Mouse (Mus musculus) kidney, adult 11 months (tissue): Measurements from ENCODE around the gene Arl6ip1.

Source experiments
- DNase-seq: peaks from one replicate; pipeline ENCODE4 v3.0.0; 2022

Gene Arl6ip1

DNA sequence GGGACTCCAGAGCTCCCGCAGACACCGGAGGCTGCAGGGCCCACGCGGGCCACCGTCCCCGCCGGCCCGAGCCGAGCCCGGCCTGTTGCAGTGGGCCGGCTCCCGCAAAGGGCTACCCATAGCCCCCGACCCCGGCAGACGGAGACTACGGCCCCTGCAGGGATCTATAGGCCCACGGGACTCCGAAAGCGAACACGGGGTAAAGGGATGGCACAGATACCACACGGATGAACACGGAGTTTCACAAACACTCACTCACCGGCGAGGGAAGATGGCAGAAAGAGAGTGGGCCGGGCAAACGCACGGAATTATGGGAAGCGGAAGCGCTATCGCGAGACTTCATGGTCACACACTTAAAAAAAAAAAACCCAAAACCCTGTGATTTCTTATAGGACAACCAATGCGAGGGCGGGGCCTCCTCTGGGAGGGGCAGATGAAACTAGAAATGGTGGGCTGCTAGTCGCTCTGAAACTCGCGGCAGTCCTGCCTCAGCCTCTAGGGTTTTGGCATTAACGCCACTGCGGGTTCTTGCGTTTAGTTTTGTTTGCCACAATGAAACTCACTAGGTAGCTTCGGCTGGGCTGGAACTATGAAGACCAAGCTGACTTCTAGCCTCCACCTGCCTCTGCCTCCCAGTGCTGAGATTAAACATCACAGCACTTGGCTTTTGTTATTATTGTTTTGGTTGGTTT is 13.4 kb downstream of the Arl6ip1 start, which contains the start of gene Rps15a:
Gene Rps15a (minus strand): TSS at position 312 of the 692 bp plus-strand sequence.
- DNase-seq, result peak; percentile 93

DNA sequence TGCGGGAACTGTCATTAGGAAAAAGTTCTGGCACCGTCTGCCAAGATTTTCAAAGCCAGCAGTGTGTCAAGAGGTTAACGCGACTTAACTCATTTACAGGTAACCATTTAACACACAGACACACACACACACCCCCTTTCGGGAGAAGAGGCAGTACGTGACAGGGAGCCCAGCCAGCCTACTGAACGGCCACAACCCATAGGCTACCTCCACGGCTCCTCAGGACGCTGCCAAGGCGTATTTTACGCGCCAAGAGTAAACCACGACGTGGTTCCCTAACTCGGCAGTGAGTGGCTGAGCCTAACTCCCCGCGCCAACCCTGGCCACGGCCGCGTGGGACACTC is 14.0 kb downstream of the Arl6ip1 start:
- no peak for DNase-seq

DNA sequence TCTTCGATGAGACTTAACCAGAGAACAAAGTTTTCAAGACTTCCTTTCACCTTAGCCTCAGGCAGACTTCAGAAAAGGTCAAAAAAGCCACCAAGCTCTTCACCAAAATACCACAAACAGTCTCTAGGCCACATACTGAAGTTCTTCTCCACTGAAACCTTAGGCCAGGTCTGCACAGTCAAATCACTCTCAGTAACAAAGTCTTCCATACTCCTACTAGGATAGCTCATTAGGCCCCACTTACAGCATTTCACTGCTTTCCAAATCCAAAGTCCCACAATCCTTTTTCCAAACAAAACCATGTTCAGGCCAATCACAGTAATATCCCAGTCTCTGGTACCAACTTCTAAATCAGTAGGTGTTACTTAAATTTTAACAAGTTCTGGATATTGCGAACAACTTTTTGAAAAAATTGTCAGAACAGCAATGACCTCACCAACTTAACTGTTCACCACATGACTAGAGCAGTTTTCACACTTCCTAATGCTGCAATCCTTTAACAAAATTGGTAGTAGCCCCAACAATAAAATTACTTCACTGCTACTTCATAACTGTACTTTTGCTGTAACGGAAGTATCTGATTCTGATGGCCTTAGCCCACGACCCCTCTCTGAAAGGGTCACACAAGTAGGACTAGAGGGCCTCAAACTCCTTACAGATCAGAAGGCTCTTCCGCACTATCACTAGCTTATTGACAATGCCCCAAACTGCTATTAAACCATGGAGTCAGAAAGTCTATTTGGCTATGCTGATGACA is 15.7 kb downstream of the Arl6ip1 start:
- no peak for DNase-seq

DNA sequence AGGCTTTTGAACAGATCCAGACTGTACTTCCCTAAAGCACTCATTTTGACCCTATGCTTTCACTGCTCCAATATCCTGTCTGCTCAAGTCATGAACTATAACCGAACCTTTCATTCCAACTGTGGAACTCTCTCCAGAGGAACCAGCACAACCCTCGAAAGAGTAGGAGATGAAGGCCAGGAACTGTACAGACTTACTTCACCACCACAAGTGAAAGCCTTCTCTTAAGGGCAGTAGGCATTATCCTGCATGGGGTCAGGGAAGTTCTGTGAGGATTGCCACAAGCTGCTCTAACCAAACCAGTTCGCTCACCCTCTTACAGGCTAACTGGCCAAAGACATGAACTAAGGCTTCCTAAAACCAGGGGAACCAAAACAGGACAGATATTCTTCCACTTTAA is 18.3 kb downstream of the Arl6ip1 start:
- DNase-seq, result no peak

DNA sequence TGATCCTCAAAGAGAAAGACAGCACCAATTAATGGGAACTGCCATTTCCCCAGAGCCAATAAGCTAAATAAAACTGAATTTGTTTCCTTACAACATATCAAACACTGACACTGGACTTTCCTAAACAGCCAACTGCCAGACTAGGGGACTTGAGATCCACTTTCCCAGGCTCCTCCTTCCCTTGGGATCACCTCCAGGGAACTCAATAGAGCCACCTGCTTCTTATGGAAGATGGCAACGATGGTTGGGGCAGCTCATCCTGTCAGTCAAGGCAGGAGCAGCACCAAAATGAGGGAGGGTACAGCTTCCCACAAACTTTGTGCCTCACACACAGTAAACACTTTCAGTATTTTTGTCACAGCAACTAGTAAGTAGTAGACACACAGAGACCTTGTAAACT is 21.8 kb downstream of the Arl6ip1 start:
- DNase-seq, result no peak

DNA sequence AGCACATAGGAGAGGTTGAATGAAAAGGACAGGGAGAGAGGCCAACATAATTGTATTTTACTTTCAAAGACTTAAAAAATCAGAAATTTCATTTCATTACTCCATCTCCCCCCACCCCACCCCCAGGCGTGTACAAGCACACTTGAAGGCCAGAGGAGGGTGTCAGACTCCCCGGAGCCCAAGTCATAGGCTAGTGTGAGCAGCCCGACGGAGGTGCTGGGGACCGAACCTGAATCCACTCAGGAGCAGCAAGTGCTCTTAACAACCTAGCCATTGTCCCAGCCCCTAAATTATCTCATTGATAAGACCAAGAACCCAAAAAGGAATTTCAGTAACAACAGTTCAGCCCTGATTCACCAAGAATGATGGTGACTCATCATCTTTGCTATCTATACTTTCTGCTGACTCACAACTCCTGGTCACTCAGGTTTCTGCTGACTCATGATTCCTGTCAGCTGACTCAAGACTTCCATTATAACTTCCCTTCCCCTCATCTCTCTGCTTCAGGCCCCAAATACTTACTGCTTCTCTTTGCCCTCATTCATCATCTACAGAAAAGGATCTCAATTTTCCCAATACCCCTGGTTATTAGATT is 24.9 kb downstream of the Arl6ip1 start:
- DNase-seq, result no peak

DNA sequence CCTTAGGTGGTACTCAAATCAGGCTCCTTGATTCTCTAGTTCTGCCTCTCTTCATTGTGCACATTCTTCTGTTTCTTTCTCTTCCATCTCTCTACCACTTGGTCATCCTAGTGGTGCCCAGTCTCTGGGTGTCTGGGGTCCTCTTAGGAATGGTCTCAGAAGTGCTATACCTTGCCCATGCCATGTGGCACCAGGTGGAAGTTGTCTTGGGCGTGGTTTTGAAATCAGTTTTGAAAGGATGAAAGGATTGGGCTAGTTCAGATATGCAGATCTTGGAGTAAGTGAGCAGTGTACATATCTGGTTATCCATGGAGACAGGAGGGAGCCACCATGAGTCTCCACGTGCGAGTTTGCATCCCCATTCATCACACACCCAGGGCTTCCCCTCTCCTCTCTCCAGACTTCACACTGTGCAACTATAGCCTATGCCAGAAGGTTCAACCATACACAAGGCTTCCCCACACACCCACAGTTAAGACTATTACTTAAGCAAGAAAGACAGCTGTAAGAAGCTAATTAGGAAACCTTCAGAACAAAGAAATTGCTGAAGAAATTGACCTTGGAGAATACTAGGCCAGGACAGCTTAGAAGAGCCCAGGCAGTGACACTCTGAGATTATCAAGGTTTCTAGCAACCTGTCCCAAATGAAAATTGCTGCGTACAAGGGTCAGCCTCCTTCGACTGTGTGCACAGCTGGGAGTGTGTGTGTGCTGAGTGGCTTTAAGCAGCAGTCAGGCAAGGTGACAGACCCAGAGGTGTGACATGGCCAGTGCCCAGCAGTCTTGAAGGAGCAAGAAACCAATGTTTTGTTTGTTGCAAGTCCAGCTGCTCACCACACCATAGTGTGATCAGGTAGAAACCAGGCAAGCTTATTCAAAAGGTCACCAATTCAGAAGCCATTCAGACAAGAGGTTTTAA is 25.7 kb downstream of the Arl6ip1 start:
- no peak for DNase-seq

DNA sequence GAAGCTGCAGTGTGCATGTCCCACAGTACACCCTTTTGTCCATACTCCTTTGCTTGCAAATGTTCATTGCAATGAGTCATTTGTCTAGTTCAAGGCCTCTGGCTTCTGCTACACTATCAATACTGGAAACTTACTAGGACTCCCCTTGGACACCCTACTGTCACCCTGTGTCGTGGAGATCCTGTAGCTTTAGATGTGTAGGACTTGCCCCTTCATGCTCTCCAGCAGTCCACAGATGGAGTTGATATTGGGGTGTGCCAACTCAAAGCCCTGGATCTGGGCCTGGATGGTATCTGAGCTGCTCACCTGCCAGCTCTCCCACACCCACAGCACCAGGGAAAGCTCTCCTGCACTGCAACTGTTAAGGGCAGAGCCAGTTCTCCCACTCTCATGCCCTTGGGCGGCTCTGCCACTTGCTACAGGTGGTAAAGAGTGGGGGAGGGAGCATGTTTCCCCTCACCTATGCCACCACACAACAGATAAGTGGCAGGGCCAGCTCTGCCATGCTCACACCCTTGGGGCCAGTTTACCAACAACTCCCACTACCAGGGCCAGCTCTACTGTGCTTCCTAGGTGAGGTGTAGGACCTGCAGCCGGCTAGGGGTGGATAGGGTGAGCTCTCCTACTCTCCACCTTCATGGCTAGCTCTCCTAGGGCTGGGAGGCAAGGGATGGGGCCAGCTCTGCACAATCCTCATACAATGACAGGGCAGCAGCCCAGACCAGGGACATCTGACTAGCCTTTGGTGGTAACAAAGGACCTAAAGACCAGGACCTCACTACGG is 26.6 kb downstream of the Arl6ip1 start:
- no peak for DNase-seq

DNA sequence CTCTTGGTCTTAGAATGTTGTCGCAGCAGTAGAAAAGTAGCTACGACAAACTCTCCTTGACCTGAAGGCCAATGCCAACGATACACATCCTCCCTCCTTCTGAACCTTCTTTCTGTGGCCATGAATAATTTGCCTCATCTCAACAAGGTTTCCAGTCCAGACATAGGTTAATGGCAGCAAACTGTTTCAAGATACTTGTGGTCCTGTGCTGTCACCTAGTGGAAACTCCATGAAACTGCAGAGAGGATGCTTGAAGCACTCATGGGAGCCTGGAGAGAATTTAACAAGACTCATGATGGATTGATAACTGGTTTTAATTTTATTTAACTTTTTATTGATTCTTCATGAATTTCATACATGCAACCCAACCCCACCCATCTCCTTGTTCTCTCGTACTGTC is 27.2 kb downstream of the Arl6ip1 start:
- DNase-seq, result no peak

DNA sequence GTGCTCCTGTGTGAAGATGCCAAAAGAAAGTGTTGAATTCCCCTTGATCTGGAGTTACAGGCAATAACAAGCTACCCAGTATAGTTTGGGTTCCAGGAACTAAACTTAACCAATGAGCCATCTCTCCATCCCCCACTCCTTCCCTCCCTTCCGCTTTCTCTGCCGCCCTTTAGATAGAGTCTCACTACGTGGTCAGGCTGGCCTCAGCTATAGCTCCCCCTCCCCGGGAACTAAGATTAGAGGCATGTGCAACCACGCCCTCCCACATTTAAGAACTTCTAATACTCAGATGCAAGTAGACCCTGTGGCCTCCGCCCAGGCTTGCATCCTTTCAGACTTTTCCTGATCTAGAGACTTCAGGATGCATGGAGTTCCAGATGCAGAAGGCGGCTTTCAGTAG is 31.8 kb downstream of the Arl6ip1 start:
- DNase-seq, result no peak

DNA sequence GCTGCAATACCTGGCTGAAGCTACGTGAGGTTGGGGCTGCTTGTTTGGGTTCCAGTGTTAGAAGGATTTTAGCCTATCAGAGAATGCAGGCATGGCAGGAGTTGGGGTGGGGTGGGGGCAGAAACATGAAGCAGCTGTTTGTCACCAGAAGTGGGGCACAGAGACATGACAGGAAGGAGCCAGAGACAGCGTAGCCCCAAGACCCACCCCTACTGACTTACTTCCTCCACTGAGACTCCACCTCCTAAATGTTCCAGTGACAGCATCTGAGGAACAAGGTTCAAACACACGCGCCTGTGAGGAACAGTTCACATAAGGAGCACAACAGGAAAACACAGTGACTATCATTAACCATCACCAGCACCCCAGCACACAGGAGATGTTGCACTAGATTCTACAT is 49.5 kb downstream of the Arl6ip1 start:
- DNase-seq, result no peak

DNA sequence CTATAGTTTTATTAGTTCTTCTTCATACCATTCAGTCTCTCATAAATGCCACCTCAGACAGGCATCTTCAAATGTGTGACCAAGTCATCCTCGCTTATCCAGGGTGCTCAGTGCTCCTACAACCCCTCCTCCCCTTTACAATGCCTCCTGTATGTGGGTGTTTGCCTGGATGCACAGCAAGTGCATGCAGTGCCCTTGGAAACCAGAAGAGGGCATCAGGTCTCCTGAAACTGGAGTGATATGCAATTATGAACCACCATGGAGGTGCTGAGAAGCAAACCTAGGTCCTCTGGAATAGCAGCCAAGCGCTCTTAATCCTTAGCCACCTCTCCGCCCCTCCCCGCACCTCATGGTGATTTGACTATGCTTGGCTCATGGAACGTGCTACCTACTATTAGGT is 50.4 kb downstream of the Arl6ip1 start:
- DNase-seq, result no peak
